In the genomic region with DNA sequence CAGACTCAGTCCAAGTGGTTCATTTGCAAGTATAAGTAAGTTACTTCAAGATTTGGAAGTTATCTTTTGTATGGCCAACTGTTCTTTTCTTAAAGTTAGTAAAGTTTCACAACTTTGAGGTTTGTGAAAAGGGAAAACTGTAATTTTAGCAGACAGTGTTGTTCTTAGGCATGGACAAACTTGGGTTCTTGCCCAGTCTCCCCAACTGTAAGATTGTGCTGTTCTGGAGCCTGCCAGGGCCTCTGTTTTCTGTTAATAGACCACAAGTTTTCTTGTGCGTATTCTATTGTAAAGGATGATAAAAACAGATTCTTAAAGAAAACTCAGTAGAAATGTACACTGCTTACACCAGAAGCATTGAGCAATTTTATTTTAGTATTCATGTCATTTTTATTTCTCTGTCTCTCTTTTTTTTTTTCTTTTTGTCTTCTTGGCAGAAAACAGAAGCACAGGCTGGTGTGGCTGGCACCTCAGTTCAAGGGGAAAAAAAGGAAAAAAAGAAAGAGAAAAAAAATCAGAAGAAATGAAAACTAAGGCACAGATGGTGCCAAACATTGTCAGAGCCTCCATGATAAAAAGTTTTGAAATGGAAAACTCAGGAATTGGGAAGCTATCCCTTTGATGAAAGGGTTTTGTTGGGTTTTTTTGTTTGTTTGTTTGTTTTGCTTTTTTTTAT, we compare ENCODE assay signal across 17 mouse cellular contexts.
DNase-seq lines count a peak whose midpoint lies in the region; ATAC-seq and TF ChIP-seq lines count a peak whose summit lies in the region.
"Had no signal": no experiment of that assay in that cellular context is flagged by ENCODE, and none has a peak within 500 bp of the region (broad histone marks: within the 10 kb centered on the region; RNA-seq: fewer than 3 reads in every experiment).

No protein-coding gene starts in this region.

- H3K4me3 ChIP-seq in midbrain, postnatal 0 days (ENCODE audit: low read depth, low read length): no peak overlapping the region
- no peak overlapping the region for H3K4me3 ChIP-seq in midbrain, embryonic 11.5 days (ENCODE audit: low read depth, low read length)
- H3K4me3 ChIP-seq: layer of hippocampus, adult 2 months; limb, embryonic 15.5 days; lung, embryonic 15.5 days; myocyte had no signal

- intact Hi-C loops in left cerebral cortex, postnatal 14 days (cut with DNase I): no loop called here

- DNase-seq in cerebellum, postnatal 10 days: peak; percentile 17 to 34
- DNase-seq in cerebellum, adult 11 months: no peak
- peak; percentile 11 for DNase-seq in midbrain, postnatal 0 days (ENCODE audit: low spot score)
- no peak for DNase-seq in midbrain, embryonic 11.5 days (ENCODE audit: low spot score, missing footprints)
- DNase-seq in left cerebral cortex, postnatal 14 days (ENCODE audit: low spot score in 2 of 2): peak; percentile 65 to 74
- peak; percentile 56 for DNase-seq in right cerebral cortex, postnatal 4 days
- DNase-seq in kidney, postnatal 10 days: no peak
- DNase-seq: cerebellum, adult 8-10 months; heart, postnatal 14 days; kidney, adult 8-10 months; spleen, adult 18-20 months had no signal

- TF ChIP-seq CTCF in midbrain, postnatal 0 days (IDR thresholded peaks at IDR 0.05): no peak

- 68% methylated on average over 1 of the region's 1 CpGs for WGBS in midbrain, postnatal 0 days
- WGBS in midbrain, embryonic 11.5 days: 98% methylated on average over 1 of the region's 1 CpGs

- ATAC-seq in midbrain, postnatal 0 days (ENCODE audit: low FRiP score): no peak
- ATAC-seq in midbrain, embryonic 11.5 days (ENCODE audit: low FRiP score): no peak
- no peak for ATAC-seq in megakaryocyte, adult 5-6 weeks (ENCODE audit: poor library complexity, severe bottlenecking)

- H3K9ac ChIP-seq in midbrain, postnatal 0 days (replicated peaks; ENCODE audit: low read length, poor library complexity, severe bottlenecking): no peak overlapping the region
- no peak overlapping the region for H3K9ac ChIP-seq in midbrain, embryonic 11.5 days (ENCODE audit: low read length)
- H3K9ac ChIP-seq: limb, embryonic 15.5 days; lung, embryonic 15.5 days had no signal

- no peaks in the 10 kb centered on the region for H3K9me3 ChIP-seq in midbrain, postnatal 0 days (ENCODE audit: low read length)
- no peaks in the 10 kb centered on the region for H3K9me3 ChIP-seq in midbrain, embryonic 11.5 days (ENCODE audit: control insufficient read depth, low read length)
- H3K9me3 ChIP-seq: limb, embryonic 15.5 days; lung, embryonic 15.5 days had no signal

- no peaks in the 10 kb centered on the region for H3K36me3 ChIP-seq in midbrain, postnatal 0 days (ENCODE audit: insufficient read depth, low read length)
- no peaks in the 10 kb centered on the region for H3K36me3 ChIP-seq in midbrain, embryonic 11.5 days (ENCODE audit: control insufficient read depth, insufficient read depth, low read length)
- H3K36me3 ChIP-seq: limb, embryonic 15.5 days; lung, embryonic 15.5 days had no signal

- H3K4me2 ChIP-seq in midbrain, postnatal 0 days (ENCODE audit: low read depth, low read length, poor library complexity, severe bottlenecking): no peak overlapping the region
- H3K4me2 ChIP-seq in midbrain, embryonic 11.5 days: no peak overlapping the region
- H3K4me2 ChIP-seq: limb, embryonic 15.5 days; lung, embryonic 15.5 days had no signal

- no peaks in the 10 kb centered on the region for H3K27me3 ChIP-seq in midbrain, postnatal 0 days (ENCODE audit: insufficient read depth, low read length)
- no peaks in the 10 kb centered on the region for H3K27me3 ChIP-seq in midbrain, embryonic 11.5 days (ENCODE audit: control insufficient read depth, insufficient read depth, low read length)
- H3K27me3 ChIP-seq: CH12.LX; limb, embryonic 15.5 days; lung, embryonic 15.5 days had no signal

- no peak overlapping the region for H3K27ac ChIP-seq in midbrain, postnatal 0 days (ENCODE audit: low read depth, low read length)
- H3K27ac ChIP-seq in midbrain, embryonic 11.5 days (ENCODE audit: low read depth, low read length): no peak overlapping the region
- H3K27ac ChIP-seq: layer of hippocampus, adult 2 months; limb, embryonic 15.5 days; lung, embryonic 15.5 days had no signal

- no peaks in the 10 kb centered on the region for H3K4me1 ChIP-seq in midbrain, postnatal 0 days (ENCODE audit: insufficient read depth, low read length)
- no peaks in the 10 kb centered on the region for H3K4me1 ChIP-seq in midbrain, embryonic 11.5 days (ENCODE audit: control insufficient read depth, insufficient read depth, low read length)
- H3K4me1 ChIP-seq: limb, embryonic 15.5 days; lung, embryonic 15.5 days had no signal

Comparison
In these comparisons a context has a peak if more than half of its experiments do, and no peak if none do; other contexts are left out.
1. DNase-seq: peak in cerebellum, postnatal 10 days (2 of 2), midbrain, postnatal 0 days (single experiment), left cerebral cortex, postnatal 14 days (2 of 2) and right cerebral cortex, postnatal 4 days (single experiment); none in cerebellum, adult 11 months (single experiment), midbrain, embryonic 11.5 days (single experiment) and kidney, postnatal 10 days (single experiment).